Mouse (Mus musculus) hindbrain, embryonic 15.5 days (tissue): ENCODE measurements around the gene Cited2. TPM values are rescaled to one million over a fixed set of nuclear protein-coding genes. Genes with fewer than 3 reads are reported as not detected.

Source experiments
- ATAC-seq: fragments of 200-750 bp; cut with Nextera tagmentation; 2 replicates; pipeline ENCODE4 v1.8.0; 2017; ENCODE audit warnings: low read depth, moderate number of reproducible peaks, moderate TSS enrichment; ENCODE audit not compliant: low FRiP score
- H3K27ac ChIP-seq: fragments of 300-500 bp; sonication (generic); replicated peaks from 2 replicates; pipeline ENCODE4 v1.5.1; 2015; ENCODE audit warnings: mild to moderate bottlenecking, inconsistent platforms
- H3K27me3 ChIP-seq: fragments of 300-500 bp; sonication (generic); 2 replicates; pipeline ENCODE4 v1.6.1; 2015; ENCODE audit warnings: control low read depth, inconsistent platforms
- H3K36me3 ChIP-seq: fragments of 300-500 bp; sonication (generic); 2 replicates; pipeline ENCODE4 v1.6.1; 2015; ENCODE audit warnings: control low read depth, inconsistent platforms
- H3K4me1 ChIP-seq: fragments of 300-500 bp; sonication (generic); replicated peaks from 2 replicates; pipeline ENCODE4 v1.6.1; 2015; ENCODE audit warnings: control low read depth, inconsistent platforms
- H3K4me2 ChIP-seq: fragments of 300-500 bp; sonication (generic); 2 replicates; pipeline ENCODE4 v1.6.1; 2015; ENCODE audit warnings: moderate library complexity, mild to moderate bottlenecking, inconsistent platforms
- H3K4me3 ChIP-seq: fragments of 300-500 bp; sonication (generic); 2 replicates; pipeline ENCODE4 v1.5.1; 2015; ENCODE audit warnings: mild to moderate bottlenecking, inconsistent platforms
- H3K9ac ChIP-seq: fragments of 300-500 bp; sonication (generic); 2 replicates; pipeline ENCODE4 v1.6.1; 2015; ENCODE audit warnings: inconsistent platforms
- H3K9me3 ChIP-seq: fragments of 300-500 bp; sonication (generic); 2 replicates; pipeline ENCODE4 v1.6.1; 2016; ENCODE audit warnings: control low read depth, inconsistent platforms
- WGBS: fragments of 180-500 bp; shearing (Covaris S2); methylation state at CpG from one replicate; pipeline ENCODE4 v1.1.7; 2015; 5-methylcytosine and 5-hydroxymethylcytosine counted together
- polyA plus RNA-seq: library from polyadenylated mRNA; unstranded; fragments of >200 nt; fragmentation: Nextera tagmentation; extraction: Ambion mirVana; gene quantifications from 2 replicates; pipeline ENCODE4 v1.2.1, GENCODE M21; 2015

The Cited2 gene
- 81.0 and 91.5 TPM in 2 replicates for polyA plus RNA-seq

DNA sequence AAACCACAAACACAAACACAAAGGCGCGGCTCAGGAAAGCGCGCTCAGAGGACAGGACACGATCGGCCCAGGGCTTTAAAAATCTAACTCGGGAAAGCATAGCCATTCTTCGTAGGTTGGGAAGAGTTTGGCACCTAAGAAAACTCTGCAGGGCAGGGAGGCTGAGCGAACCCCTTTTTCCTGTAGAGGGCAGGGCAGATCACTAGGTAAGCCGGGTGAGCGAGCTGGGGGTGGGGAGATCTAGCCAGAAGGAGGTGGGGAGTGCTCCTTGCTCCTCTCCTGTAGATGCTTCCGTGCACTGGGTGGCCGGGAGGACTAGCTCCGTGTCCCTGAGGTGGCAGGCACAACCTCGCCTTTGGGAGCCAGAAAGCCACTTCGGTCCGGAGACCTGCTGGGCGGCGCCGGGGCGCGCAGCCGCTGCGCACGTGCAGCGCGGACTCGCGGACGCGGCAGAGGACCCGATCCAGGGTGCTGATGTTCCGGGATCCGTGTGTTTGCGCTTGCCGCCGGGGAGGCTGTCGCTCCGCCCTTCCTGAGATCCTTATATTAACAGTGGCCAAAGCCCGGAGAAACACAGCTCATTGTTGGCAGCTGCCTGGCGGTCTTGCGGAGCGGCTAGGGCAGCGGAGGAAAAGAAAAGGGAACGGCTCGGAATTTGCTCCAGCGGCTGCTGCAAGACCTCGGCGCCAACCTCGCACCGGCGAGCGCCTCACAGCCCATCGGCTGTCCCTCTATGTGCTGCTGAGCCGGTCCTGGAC is at the start of gene Cited2:
TSS of gene Cited2 (plus strand) at position 566 of the 758 bp plus-strand sequence.
- Histone ChIP-seq H3K4me1 (peaks cover 24% of the 10 kb centered on the region), H3K27ac (peak within 1 kb of the TSS; percentile 100), H3K9me3 (no peaks in the 10 kb centered on the region), H3K4me2 (peak within 1 kb of the TSS; percentile 58), H3K36me3 (no peaks in the 10 kb centered on the region), H3K4me3 (peak within 1 kb of the TSS; percentile 93), H3K9ac (peak within 1 kb of the TSS; percentile 97), H3K27me3 (no peaks in the 10 kb centered on the region)
- peak; percentile 86 for ATAC-seq
- 0% methylated on average over 55 of the region's 55 CpGs for WGBS

DNA sequence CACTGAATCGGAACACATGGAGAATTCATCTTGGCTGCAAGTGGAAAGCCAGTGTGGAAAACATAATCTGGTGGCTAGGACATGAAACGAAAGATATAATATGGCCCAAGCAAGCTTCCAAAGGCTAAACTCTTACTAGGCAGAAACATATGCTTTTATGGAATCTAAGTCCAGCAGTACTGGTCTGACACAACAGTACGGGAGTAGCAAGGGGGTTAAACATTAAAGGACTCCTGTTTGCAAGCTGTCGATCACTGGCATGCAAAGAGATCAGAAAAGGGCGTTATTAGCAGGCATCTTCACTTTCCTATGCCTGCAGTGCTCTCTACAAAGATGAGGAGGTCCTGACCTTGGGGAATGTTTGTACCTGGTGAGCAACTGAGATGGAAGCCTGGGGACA is 48.6 kb upstream of the Cited2 start:
- H3K4me1 ChIP-seq: no peaks in the 10 kb centered on the region
- no peaks in the 10 kb centered on the region for H3K36me3 ChIP-seq
- H3K27ac ChIP-seq: no peak overlapping the region
- H3K9ac ChIP-seq: no peak overlapping the region
- no peak overlapping the region for H3K4me2 ChIP-seq
- WGBS: 88% methylated on average over 5 of the region's 5 CpGs
- H3K27me3 ChIP-seq: no peaks in the 10 kb centered on the region
- H3K9me3 ChIP-seq: no peaks in the 10 kb centered on the region
- ATAC-seq: no peak
- H3K4me3 ChIP-seq: no peak overlapping the region

DNA sequence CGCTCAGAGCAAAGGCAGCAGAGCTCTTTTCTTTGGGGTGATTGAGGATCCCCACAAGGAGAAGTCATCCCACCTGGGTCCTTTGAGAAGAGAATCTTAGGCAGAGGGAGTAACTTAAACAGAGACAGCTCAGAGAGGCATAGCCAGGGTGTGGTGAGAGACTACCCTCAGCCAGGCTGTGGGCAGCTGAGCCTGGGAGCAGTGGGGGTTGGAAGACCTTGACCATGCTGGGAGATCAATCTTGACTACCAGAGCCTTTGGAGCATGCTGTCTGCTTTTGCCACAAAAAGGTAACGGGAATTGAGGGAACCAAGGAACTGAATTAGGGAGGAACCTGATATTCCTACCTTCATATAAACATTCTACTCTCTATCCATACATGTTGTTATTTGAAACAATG is 48.1 kb upstream of the Cited2 start:
- WGBS: 96% methylated on average over 2 of the region's 2 CpGs
- Histone ChIP-seq H3K27ac (no peak overlapping the region), H3K4me2 (no peak overlapping the region), H3K27me3 (no peaks in the 10 kb centered on the region), H3K9ac (no peak overlapping the region), H3K36me3 (no peaks in the 10 kb centered on the region), H3K9me3 (no peaks in the 10 kb centered on the region), H3K4me3 (no peak overlapping the region), H3K4me1 (no peaks in the 10 kb centered on the region)
- no peak for ATAC-seq

DNA sequence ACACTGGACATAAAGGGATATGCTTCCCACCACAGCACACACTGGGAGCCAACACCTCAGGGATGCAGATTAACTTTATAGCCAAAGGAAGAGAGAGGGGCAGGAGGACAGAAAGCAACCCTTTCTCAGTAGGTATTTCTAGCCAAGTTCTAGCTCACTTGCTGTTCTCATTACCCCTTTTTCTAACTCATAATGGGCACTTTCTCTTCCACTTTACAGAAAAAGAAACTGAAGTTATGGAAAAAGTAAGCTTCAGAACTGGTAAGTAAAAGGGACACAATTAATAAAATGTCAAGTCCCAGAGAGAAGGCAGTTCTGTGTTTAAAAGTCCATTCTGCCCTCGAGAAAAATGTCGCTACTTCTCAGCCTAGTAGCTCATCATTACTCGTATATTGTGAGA is 46.6 kb upstream of the Cited2 start:
- H3K4me2 ChIP-seq: no peak overlapping the region
- H3K27me3 ChIP-seq: no peaks in the 10 kb centered on the region
- WGBS: 77% methylated on average over 3 of the region's 3 CpGs
- no peak overlapping the region for H3K4me3 ChIP-seq
- H3K36me3 ChIP-seq: no peaks in the 10 kb centered on the region
- ATAC-seq: no peak
- H3K27ac ChIP-seq: no peak overlapping the region
- H3K4me1 ChIP-seq: no peaks in the 10 kb centered on the region
- no peaks in the 10 kb centered on the region for H3K9me3 ChIP-seq
- no peak overlapping the region for H3K9ac ChIP-seq

DNA sequence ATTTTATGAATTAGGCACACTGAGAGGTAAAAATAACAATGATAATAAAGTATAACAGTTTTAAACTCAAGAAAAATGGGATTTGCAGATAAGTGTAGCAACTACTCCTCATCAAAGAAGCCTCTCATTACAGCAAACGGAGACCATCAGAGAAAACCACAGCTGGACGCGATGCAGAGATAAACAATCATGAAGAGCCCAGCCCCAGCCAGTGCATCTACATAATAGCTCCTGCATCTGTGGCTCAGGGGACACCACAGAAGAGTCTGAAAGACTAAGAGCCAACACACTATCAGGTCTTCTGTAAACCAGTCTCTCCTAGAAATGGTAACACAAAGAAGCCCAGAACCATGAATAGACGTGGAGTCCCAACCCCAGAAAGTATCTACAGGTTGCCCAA is 45.7 kb upstream of the Cited2 start:
- Histone ChIP-seq H3K27me3 (no peaks in the 10 kb centered on the region), H3K27ac (no peak overlapping the region), H3K9me3 (no peaks in the 10 kb centered on the region), H3K4me2 (no peak overlapping the region), H3K4me1 (no peaks in the 10 kb centered on the region), H3K9ac (no peak overlapping the region), H3K36me3 (no peaks in the 10 kb centered on the region), H3K4me3 (no peak overlapping the region)
- WGBS: 79% methylated on average over 4 of the region's 4 CpGs
- no peak for ATAC-seq

DNA sequence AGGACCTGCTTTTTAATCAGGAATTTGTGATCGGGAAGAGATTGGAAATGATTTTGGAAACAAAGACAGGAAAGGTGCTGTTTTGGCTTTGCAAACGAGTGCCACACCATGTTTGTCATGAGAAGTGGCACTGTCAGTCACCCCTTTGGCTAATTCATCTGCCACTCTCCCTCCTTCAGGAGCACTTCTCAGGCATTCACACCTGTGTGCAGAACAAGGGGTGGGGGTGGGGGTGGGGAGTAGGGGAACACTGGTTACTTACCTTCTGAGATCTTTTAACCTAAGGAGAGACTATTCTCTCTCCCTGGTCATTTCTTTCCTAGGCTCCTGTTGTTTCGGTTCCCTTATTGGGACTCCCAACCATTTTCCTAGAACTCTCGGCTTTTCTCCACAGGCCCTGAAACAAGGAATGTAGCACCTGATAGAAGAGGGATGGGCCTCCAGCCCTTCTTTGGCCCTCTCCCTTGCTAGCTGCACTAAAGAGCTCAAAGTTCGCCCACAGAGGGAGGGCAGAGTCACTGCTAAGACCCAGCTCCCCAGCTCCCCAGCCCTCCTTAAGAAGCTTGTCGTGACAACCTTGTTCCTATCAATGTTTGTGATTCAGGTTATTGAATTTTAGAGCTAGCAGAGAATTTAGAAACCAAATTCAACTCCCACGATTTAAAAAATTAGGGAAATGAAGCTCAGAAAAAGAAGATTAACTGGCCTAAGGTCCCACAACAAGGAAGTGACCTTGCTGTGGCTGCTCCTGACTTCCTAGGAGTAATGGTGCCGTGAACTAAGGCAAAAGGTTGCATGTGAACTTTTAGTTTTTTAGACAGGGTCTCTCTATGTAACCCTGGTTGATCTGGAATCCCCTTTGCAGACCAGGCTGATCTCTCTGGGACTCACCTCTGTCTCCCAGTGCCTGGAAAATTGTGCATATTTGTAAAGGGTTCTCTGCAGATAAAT is 42.3 kb upstream of the Cited2 start:
- Histone ChIP-seq H3K9ac (no peak overlapping the region), H3K36me3 (no peaks in the 10 kb centered on the region), H3K4me3 (no peak overlapping the region), H3K4me1 (no peaks in the 10 kb centered on the region), H3K4me2 (no peak overlapping the region), H3K9me3 (no peaks in the 10 kb centered on the region), H3K27ac (no peak overlapping the region), H3K27me3 (no peaks in the 10 kb centered on the region)
- ATAC-seq: no peak
- WGBS: 84% methylated on average over 8 of the region's 8 CpGs

DNA sequence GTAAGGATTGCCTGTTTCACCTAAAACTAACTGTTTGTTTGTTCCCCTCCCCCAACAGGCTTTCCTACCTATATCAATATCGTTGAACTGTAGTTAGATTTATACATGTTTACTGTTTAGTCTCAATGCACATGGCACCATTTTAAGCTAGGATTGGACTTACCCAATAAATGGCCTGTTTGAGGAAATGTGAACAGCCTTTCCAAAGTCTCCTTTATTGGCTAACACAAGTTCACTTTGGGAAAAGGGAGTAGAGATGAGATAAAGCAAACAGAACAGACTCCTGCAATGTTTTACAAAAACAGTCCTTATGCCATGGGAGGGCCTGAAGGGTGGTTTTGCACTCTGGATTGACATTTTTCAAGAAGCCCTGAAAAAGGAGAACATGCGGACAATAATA is 41.6 kb upstream of the Cited2 start:
- no peak overlapping the region for H3K27ac ChIP-seq
- no peak overlapping the region for H3K9ac ChIP-seq
- no peaks in the 10 kb centered on the region for H3K36me3 ChIP-seq
- 87% methylated on average over 2 of the region's 2 CpGs for whole genome bisulfite sequencing
- no peaks in the 10 kb centered on the region for H3K27me3 ChIP-seq
- no peaks in the 10 kb centered on the region for H3K9me3 ChIP-seq
- no peak for ATAC-seq
- H3K4me2 ChIP-seq: no peak overlapping the region
- H3K4me1 ChIP-seq: no peaks in the 10 kb centered on the region
- no peak overlapping the region for H3K4me3 ChIP-seq

DNA sequence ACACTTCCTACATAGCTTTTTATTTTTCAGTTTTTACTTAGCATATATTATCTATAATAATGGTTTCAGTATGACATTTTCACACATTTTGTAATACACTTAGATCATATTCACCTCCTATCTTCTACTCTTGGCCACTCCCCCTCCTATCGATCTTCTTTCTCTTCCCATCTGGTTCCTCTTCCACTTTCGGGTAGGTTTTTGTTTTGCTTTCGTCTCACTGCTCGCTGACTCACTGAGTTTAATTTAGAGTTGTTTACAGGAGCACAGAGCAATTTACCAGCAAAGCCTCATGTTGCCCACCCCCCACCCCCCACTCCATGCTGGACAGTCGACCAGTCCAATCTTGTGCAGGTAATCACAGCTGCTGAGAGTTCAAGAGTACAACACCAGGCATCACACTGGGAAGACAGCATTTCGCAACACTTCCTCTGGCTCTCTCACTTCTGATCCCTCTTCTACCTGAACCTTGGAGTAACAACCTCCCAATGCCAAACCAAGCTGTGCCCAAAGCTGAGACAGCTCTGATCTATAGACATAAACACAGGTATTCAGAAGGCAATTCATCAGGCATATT is 39.1 kb upstream of the Cited2 start:
- 90% methylated on average over 6 of the region's 6 CpGs for WGBS
- Histone ChIP-seq H3K4me2 (no peak overlapping the region), H3K9ac (no peak overlapping the region), H3K27ac (no peak overlapping the region), H3K4me3 (no peak overlapping the region), H3K9me3 (no peaks in the 10 kb centered on the region), H3K27me3 (no peaks in the 10 kb centered on the region), H3K36me3 (no peaks in the 10 kb centered on the region), H3K4me1 (no peaks in the 10 kb centered on the region)
- ATAC-seq: no peak

DNA sequence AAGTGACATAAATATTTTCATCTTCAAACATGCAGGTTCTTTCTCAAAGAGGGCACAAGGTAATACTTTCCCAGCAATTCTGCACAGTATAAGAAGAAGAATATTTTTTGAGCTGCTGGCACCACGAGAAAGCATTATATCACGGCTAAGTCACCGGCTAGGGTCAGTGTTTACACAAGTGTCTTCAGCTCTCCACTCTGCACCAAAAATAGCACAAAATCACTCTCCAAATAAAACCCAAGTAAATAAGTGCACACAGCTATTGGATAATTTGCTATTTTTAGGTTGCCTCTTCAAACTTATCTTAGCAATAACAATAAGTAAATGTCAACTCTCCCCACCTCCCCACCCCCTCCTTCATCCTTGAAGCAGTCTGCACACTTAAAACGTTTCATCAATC is 33.2 kb upstream of the Cited2 start:
- Histone ChIP-seq H3K4me2 (no peak overlapping the region), H3K9ac (no peak overlapping the region), H3K27me3 (no peaks in the 10 kb centered on the region), H3K4me1 (no peaks in the 10 kb centered on the region), H3K36me3 (no peaks in the 10 kb centered on the region), H3K27ac (no peak overlapping the region), H3K9me3 (no peaks in the 10 kb centered on the region), H3K4me3 (no peak overlapping the region)
- 76% methylated on average over 4 of the region's 4 CpGs for WGBS
- ATAC-seq: no peak

DNA sequence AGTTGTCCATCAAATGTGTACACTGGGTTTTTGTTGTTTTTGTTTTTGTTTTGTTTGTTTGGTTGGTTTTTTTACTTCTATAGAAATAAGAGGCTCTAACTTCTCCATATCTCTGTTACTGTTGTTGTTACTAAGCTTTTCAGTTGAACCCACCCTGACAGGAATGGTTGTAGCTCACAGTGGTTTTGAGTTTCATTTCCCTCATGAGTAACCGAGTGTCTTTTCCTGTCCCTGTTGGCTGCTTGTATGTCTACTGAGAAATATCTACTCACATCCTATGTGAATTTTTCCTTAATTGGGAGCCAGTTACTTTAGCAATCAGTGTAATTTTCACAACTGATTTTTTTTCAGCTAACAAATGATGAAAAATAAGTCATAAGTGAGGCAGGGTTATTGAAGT is 31.3 kb upstream of the Cited2 start:
- WGBS: 85% methylated on average over 1 of the region's 1 CpGs

DNA sequence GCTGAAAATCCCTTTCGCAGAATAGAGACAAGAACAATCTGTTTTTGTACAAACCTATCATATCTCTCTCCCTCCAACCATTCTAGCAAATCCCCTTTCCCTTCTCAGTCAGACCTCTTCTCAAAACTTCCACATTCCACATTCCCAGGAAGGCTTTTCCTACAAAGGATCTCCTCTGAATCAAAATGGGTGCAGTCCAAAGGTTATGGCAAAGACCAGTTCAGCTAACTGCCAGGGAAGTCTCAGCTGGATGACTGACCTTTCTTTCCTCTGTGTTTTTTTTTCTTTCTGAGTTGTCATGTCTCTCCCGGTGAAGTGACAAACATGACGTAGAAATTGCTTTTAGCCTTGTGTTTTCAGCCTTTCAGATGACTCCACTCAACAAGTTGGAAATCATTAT is 27.2 kb upstream of the Cited2 start:
- ATAC-seq: no peak
- no peak overlapping the region for H3K27ac ChIP-seq
- 83% methylated on average over 3 of the region's 3 CpGs for WGBS
- H3K27me3 ChIP-seq: no peaks in the 10 kb centered on the region
- H3K4me3 ChIP-seq: no peak overlapping the region
- H3K9ac ChIP-seq: no peak overlapping the region
- no peaks in the 10 kb centered on the region for H3K36me3 ChIP-seq
- no peak overlapping the region for H3K4me2 ChIP-seq
- no peaks in the 10 kb centered on the region for H3K9me3 ChIP-seq
- no peaks in the 10 kb centered on the region for H3K4me1 ChIP-seq

More for the DNA sequence above, 31.3 kb upstream of the Cited2 start:
- Histone ChIP-seq H3K9ac (no peak overlapping the region), H3K27ac (no peak overlapping the region), H3K4me2 (no peak overlapping the region), H3K4me1 (no peaks in the 10 kb centered on the region), H3K36me3 (no peaks in the 10 kb centered on the region), H3K9me3 (no peaks in the 10 kb centered on the region), H3K4me3 (no peak overlapping the region), H3K27me3 (no peaks in the 10 kb centered on the region)
- ATAC-seq: no peak
